Mouse (Mus musculus) neural tube, embryonic 11.5 days (tissue): ENCODE results near the gene Tnpo1. TPM values are rescaled to one million over a fixed set of nuclear protein-coding genes. Genes with fewer than 3 reads are reported as not detected.

Experiments
- ATAC-seq: fragments of 200-750 bp; cut with Nextera tagmentation; 2 replicates; pipeline ENCODE4 v1.8.0; 2017; ENCODE audit warnings: moderate number of reproducible peaks, mild to moderate bottlenecking, moderate TSS enrichment, moderate library complexity; ENCODE audit not compliant: insufficient read depth, low FRiP score, low TSS enrichment
- DNase-seq: peaks from one replicate; pipeline ENCODE4 v3.0.0-alpha.2; 2015; ENCODE audit warnings: low spot score
- H3K27ac ChIP-seq: fragments of 300-500 bp; sonication (generic); 2 replicates; pipeline ENCODE4 v1.5.1; 2014; ENCODE audit warnings: low read depth, mild to moderate bottlenecking, low read length
- H3K27me3 ChIP-seq: fragments of 300-500 bp; sonication (generic); 2 replicates; pipeline ENCODE4 v1.6.1; 2014; ENCODE audit warnings: mild to moderate bottlenecking, low read length, mixed read lengths; ENCODE audit not compliant: control insufficient read depth, insufficient read depth
- H3K36me3 ChIP-seq: fragments of 300-500 bp; sonication (generic); 2 replicates; pipeline ENCODE4 v1.6.1; 2014; ENCODE audit warnings: mild to moderate bottlenecking, low read length, moderate library complexity, mixed read lengths; ENCODE audit not compliant: control insufficient read depth, insufficient read depth
- H3K4me1 ChIP-seq: fragments of 300-500 bp; sonication (generic); 2 replicates; pipeline ENCODE4 v1.6.1; 2014; ENCODE audit warnings: low read length, mixed read lengths; ENCODE audit not compliant: control insufficient read depth, insufficient read depth
- H3K4me2 ChIP-seq: fragments of 300-500 bp; sonication (generic); 2 replicates; pipeline ENCODE4 v1.6.1; 2014; ENCODE audit warnings: low read depth, mild to moderate bottlenecking, moderate library complexity
- H3K4me3 ChIP-seq: fragments of 300-500 bp; sonication (generic); 2 replicates; pipeline ENCODE4 v1.5.1; 2014; ENCODE audit warnings: low read depth, low read length
- H3K9ac ChIP-seq: fragments of 300-500 bp; sonication (generic); 2 replicates; pipeline ENCODE4 v1.6.1; 2014; ENCODE audit warnings: mild to moderate bottlenecking, low read length
- H3K9me3 ChIP-seq: fragments of 300-500 bp; sonication (generic); 2 replicates; pipeline ENCODE4 v1.6.1; 2016; ENCODE audit warnings: low read length; ENCODE audit not compliant: control insufficient read depth
- WGBS: fragments of 180-500 bp; shearing (Covaris S2); extraction: QIAGEN DNeasy Blood & Tissue Kit; methylation state at CpG from one replicate; pipeline ENCODE4 v1.1.7; 2014; 5-methylcytosine and 5-hydroxymethylcytosine counted together
- polyA plus RNA-seq: library from polyadenylated mRNA; unstranded; fragments of >200 nt; fragmentation: Nextera tagmentation; extraction: Ambion mirVana; gene quantifications from 2 replicates; pipeline ENCODE4 v1.2.1, GENCODE M21; 2014

Tnpo1 gene
- polyA plus RNA-seq, 1 experiment from 2014 or later: 67.8 TPM

DNA sequence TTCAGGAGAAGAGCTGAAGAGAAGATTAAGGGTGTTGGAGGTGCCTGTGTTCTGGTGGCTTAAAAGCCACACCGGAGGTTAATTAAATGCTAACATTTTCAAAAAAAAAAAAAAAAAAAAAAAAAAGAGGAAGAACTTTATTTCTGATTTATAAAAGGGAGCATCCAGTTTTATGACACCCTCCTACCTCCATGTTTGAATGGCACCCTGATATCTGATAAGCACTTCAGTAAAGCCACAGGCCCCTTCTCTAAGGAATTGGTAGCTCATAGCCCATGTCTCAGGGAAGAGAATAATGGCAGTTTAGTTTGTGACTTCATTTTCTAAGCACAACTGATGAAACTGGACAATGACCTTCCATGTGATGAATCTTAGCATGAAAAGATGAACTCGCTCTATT lies 21.6 kb downstream of the Tnpo1 start:
- WGBS: 98% methylated on average over 2 of the region's 2 CpGs
- Histone ChIP-seq H3K4me1 (no peaks in the 10 kb centered on the region), H3K4me3 (no peak overlapping the region), H3K27me3 (no peaks in the 10 kb centered on the region), H3K9me3 (no peaks in the 10 kb centered on the region), H3K36me3 (peaks cover 5% of the 10 kb centered on the region), H3K4me2 (no peak overlapping the region), H3K9ac (no peak overlapping the region), H3K27ac (no peak overlapping the region)
- DNase-seq (no peak), ATAC-seq (no peak)

DNA sequence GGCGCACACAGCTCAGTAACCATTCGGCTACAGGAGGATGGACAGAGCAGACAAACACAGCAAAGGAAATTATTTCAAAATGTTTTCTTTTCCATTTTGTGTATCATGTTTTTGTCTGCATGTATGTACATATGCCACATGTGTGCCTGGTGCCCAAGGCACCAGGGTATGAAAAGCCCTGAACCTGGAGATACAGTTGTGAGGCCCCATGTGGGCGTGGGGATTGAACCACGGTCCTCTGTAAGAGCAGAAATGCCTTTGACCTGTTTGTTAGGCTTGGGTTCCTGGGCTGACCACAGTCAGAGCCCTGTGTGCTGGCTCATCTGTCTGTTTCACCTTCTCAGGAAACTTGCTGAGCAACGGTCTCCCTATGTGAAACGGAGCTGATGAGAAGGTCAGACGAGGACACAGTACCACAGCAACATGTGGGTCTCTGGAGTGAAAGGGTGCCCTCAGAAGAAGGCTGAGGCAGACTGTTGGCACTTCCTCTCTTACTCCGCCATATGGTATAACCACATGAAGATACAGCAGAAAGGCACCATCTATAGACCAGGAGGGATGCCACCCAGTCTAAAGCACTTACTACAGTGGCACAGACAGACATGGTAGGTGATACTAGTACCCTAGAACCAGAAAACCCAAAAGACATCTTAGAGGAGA lies 23.7 kb downstream of the Tnpo1 start:
- Histone ChIP-seq H3K36me3 (peaks cover 5% of the 10 kb centered on the region), H3K27ac (no peak overlapping the region), H3K27me3 (no peaks in the 10 kb centered on the region), H3K4me2 (no peak overlapping the region), H3K9ac (no peak overlapping the region), H3K4me3 (no peak overlapping the region), H3K9me3 (no peaks in the 10 kb centered on the region), H3K4me1 (no peaks in the 10 kb centered on the region)
- WGBS: 95% methylated on average over 8 of the region's 8 CpGs
- ATAC-seq (no peak), DNase-seq (no peak)

DNA sequence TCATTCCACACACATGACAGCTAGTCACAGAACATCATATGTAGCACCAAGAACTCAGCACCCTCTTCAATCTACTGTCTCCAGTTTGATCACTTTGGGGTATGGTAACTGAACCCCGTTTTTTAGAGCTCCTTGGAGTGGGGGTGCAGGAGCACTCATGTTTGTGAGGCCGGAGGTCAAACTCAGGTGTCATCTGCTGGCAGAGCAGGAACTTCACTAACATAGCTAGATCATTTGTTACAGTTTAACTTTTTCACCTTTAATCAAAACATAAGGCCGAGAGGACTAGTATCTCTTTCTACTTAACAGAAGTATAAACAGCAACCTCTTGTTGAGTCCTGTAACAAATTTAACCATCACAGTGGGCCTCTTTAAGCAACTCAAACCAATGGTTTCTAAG lies 26.6 kb downstream of the Tnpo1 start:
- H3K4me3 ChIP-seq: no peak overlapping the region
- H3K27ac ChIP-seq: no peak overlapping the region
- no peaks in the 10 kb centered on the region for H3K9me3 ChIP-seq
- 90% methylated on average over 3 of the region's 3 CpGs for WGBS
- ATAC-seq (no peak), DNase-seq (no peak)
- no peak overlapping the region for H3K9ac ChIP-seq
- H3K4me1 ChIP-seq: no peaks in the 10 kb centered on the region
- H3K4me2 ChIP-seq: no peak overlapping the region
- H3K27me3 ChIP-seq: no peaks in the 10 kb centered on the region
- peaks cover 2% of the 10 kb centered on the region for H3K36me3 ChIP-seq

DNA sequence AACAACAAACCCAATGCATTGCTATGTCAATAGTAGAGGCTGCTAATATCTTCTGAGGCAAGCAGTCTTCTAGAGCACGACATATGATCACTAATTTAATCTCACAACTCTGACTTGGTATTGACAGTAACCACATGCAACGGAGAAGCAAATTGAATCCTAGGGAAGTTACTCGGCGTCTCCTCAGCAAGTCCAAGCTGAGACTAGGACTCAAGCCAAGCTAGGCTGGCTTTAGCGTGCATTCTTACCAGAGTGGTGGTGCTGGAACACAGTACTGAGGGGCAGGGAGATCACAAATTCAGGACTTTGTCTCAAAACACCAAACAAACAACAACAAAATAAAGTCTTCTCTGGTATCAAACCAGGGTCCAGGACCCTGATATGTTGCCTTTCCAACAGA lies 28.6 kb downstream of the Tnpo1 start:
- Histone ChIP-seq H3K9ac (no peak overlapping the region), H3K4me1 (peaks cover 8% of the 10 kb centered on the region; the same call in 1 of the 2 replicates), H3K4me2 (no peak overlapping the region), H3K4me3 (no peak overlapping the region), H3K9me3 (no peaks in the 10 kb centered on the region), H3K27ac (no peak overlapping the region), H3K36me3 (peaks cover 2% of the 10 kb centered on the region; the same call in 1 of the 2 replicates), H3K27me3 (no peaks in the 10 kb centered on the region)
- DNase-seq: no peak
- ATAC-seq: no peak
- WGBS: 92% methylated on average over 5 of the region's 5 CpGs

DNA sequence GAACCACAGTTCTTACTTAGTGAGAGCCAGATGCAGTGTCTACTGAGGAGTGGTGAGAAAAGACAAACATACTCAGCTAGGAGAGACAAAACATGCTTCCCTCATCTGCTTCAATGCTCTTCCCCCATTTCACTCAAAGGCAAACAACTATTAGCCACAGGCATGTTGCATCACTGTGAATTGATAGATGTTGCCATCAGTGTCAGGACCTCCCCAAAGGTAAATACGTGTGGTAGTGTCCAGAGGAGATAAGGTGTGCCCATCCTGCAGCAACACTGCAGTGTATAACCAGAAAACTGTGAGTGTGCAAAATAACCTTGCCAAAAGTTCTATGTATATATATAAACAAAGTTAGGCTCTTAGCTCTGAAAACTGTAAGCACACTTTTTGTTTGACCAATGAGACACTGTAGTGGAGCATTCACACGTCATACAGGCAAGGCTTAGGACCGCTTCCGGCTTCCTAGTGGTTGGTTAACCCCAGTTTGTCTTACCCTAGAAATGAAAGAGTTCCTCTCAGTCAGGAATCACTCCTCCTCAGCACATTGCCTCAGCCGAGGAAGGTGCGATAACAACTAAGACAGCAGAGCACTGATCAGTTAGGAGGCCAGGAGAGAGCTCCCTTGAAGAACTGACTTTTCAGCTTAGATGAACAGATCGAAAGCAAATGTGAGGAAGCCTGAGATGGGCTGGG lies 29.6 kb downstream of the Tnpo1 start:
- Histone ChIP-seq H3K36me3 (no peaks in the 10 kb centered on the region), H3K4me3 (no peak overlapping the region), H3K9ac (no peak overlapping the region), H3K4me2 (no peak overlapping the region), H3K4me1 (peaks cover 13% of the 10 kb centered on the region), H3K27ac (no peak overlapping the region), H3K27me3 (no peaks in the 10 kb centered on the region), H3K9me3 (no peaks in the 10 kb centered on the region)
- ATAC-seq (no peak), DNase-seq (no peak)
- 84% methylated on average over 7 of the region's 7 CpGs for WGBS

DNA sequence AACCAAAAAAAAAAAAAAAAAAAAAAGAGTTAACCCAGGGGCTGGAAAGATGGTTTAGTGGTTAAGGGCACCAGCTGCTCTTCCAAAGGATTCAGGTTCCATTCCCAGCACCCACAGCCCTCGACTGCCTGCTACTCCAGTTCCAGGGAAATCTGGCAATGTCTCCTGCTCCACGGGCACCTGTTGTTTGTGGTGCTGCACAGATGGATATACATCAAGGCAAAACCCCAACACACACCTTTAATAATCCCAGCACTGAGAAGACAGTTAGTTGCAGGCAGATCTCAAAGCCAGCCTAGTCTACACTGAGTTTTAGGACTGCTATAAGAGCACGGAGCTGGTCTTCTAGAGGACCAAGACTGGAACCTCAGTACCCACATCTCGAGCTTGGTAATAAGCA lies 30.2 kb downstream of the Tnpo1 start:
- no peaks in the 10 kb centered on the region for H3K27me3 ChIP-seq
- no peak overlapping the region for H3K4me2 ChIP-seq
- no peak overlapping the region for H3K4me3 ChIP-seq
- no peaks in the 10 kb centered on the region for H3K36me3 ChIP-seq
- DNase-seq (no peak), ATAC-seq (no peak)
- no peak overlapping the region for H3K27ac ChIP-seq
- H3K9me3 ChIP-seq: no peaks in the 10 kb centered on the region
- H3K9ac ChIP-seq: no peak overlapping the region
- H3K4me1 ChIP-seq: peaks cover 16% of the 10 kb centered on the region
- WGBS: 88% methylated on average over 4 of the region's 4 CpGs

DNA sequence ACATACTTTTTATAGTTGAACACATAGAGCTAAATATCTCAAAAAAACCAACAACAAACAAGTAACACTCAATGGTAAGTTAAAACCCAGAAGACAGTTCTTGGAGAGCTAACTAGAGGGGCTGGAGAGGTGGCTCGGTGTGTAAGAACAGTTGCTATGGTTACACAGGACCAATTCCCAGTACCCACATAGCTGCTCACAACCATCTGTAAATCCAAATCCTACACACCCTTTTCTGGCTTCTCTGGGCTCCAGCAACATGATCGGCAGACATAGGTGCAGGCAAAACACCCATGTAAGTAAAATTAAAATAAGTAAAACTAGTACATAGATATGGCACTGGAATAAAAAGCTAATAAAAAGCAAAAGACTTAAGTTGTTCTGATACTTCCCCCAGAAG lies 31.3 kb downstream of the Tnpo1 start:
- Histone ChIP-seq H3K4me1 (peaks cover 20% of the 10 kb centered on the region), H3K27ac (no peak overlapping the region), H3K9ac (no peak overlapping the region), H3K4me3 (no peak overlapping the region), H3K9me3 (no peaks in the 10 kb centered on the region), H3K27me3 (no peaks in the 10 kb centered on the region), H3K4me2 (no peak overlapping the region), H3K36me3 (no peaks in the 10 kb centered on the region)
- DNase-seq: no peak
- ATAC-seq: no peak
- WGBS: 77% methylated on average over 2 of the region's 2 CpGs

DNA sequence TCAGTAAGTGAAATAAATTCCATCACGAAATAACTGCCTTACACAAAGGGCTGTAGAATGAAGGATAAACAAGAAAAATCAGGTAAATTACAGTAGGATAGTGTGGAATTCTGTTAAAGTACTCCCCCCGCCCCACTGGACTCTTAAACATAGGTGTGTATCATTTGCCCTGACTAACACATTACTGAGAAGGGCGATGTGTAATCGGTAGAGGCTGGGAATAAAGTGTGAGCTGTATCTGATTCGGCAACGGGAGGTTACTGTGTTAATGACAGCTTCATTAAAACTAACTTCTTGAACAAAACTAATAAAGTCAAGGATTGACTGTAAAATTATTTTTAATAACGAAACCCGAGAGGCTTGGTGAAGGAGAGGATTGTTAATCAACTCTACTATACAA lies 34.7 kb downstream of the Tnpo1 start:
- peaks cover 20% of the 10 kb centered on the region for H3K4me1 ChIP-seq
- no peak for DNase-seq
- no peak overlapping the region for H3K9ac ChIP-seq

DNA sequence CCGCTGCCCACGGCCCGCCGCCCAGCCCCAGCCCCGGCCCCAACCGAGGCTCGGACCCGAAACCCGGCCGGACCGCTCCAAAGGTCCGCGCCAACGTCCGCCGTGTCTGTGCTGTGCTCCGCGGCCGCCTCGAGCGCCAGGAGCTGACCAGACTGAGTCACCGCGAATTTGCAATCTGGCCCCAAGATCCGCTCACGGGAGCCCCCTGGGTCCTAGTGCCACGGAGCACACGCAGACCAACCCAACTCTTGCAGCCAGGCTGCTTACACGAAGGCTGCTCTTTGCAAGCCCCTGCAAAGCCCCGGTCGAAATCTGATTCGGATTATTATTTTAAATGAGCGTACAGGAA lies 35.3 kb downstream of the Tnpo1 start:
- Histone ChIP-seq H3K36me3 (peaks cover 4% of the 10 kb centered on the region; the same call in 1 of the 2 replicates), H3K9me3 (no peaks in the 10 kb centered on the region), H3K4me2 (peak overlapping the region; percentile 89), H3K27me3 (no peaks in the 10 kb centered on the region), H3K9ac (peak overlapping the region; percentile 90), H3K27ac (peak overlapping the region; percentile 95), H3K4me1 (peaks cover 20% of the 10 kb centered on the region), H3K4me3 (peak overlapping the region; percentile 79)
- ATAC-seq (peak; percentile 83), DNase-seq (peak; percentile 89)
- WGBS: 0% methylated on average over 32 of the region's 32 CpGs

More for the DNA sequence above, 34.7 kb downstream of the Tnpo1 start:
- no peak for ATAC-seq
- Histone ChIP-seq H3K9me3 (no peaks in the 10 kb centered on the region), H3K36me3 (peaks cover 4% of the 10 kb centered on the region; the same call in 1 of the 2 replicates), H3K27me3 (no peaks in the 10 kb centered on the region), H3K27ac (no peak overlapping the region), H3K4me3 (no peak overlapping the region), H3K4me2 (peak overlapping the region; percentile 89)
- WGBS: 37% methylated on average over 8 of the region's 8 CpGs
